9 mouse cellular contexts compared by ENCODE assay signal in genomic region chr4:155126602-155127372, GRCm38 (mm10). TPM values are rescaled to one million over a fixed set of nuclear protein-coding genes. Genes with fewer than 3 reads are reported as not detected.
DNase-seq lines count a peak whose midpoint lies in the region; ATAC-seq lines count a peak whose summit lies in the region.
"Had no signal": no experiment of that assay in that cellular context is flagged by ENCODE, and none has a peak within 500 bp of the region (broad histone marks: within the 10 kb centered on the region; RNA-seq: fewer than 3 reads in every experiment).

No protein-coding gene starts in this region.

- H3K4me3 ChIP-seq in heart, embryonic 16.5 days (ENCODE audit: low read length), result no peak overlapping the region
- no peak overlapping the region for H3K4me3 ChIP-seq in kidney, embryonic 14.5 days (ENCODE audit: low read length)

- no peaks in the 10 kb centered on the region for H3K9me3 ChIP-seq in heart, embryonic 16.5 days (replicated peaks; ENCODE audit: control insufficient read depth, low read length)
- H3K9me3 ChIP-seq in kidney, embryonic 14.5 days (ENCODE audit: control insufficient read depth, low read length), result no peaks in the 10 kb centered on the region

- no peak overlapping the region for H3K4me2 ChIP-seq in heart, embryonic 16.5 days (ENCODE audit: low read depth, low read length)
- no peak overlapping the region for H3K4me2 ChIP-seq in kidney, embryonic 14.5 days (replicated peaks; ENCODE audit: low read depth, low read length)

- H3K27ac ChIP-seq in heart, embryonic 16.5 days (ENCODE audit: low read length), result peak overlapping the region; percentile 23; the same call in 1 of the 2 replicates
- H3K27ac ChIP-seq in kidney, embryonic 14.5 days (ENCODE audit: low read depth, low read length), result no peak overlapping the region
- H3K27ac ChIP-seq: kidney, postnatal 0 days had no signal

- 67% methylated on average over 7 of the region's 7 CpGs for WGBS in heart, embryonic 16.5 days
- 65% methylated on average over 7 of the region's 7 CpGs for WGBS in kidney, embryonic 14.5 days

- DNase-seq in heart, adult 8-10 months (ENCODE audit: low spot score), result no peak
- DNase-seq in CD4-positive, CD25-positive, alpha-beta regulatory T cell, adult 2 months (ENCODE audit: low read depth, low spot score), result peak; percentile 69
- peak; percentile 56 for DNase-seq in c-Kit-positive CD71-negative TER-119-negative erythroid progenitor cells, embryonic 14.5 days (ENCODE audit: low read depth)
- DNase-seq in naive thymus-derived CD4-positive, alpha-beta T cell, adult 2 months (ENCODE audit: low read depth), result peak; percentile 79
- no peak for DNase-seq in adrenal gland, adult 2 months
- DNase-seq in spleen, postnatal 14 days (ENCODE audit: low spot score in 2 of 2), result no peak

- no peaks in the 10 kb centered on the region for H3K27me3 ChIP-seq in heart, embryonic 16.5 days (ENCODE audit: control insufficient read depth, insufficient read depth, low read length)
- H3K27me3 ChIP-seq in kidney, embryonic 14.5 days (ENCODE audit: control insufficient read depth, insufficient read depth, low read length), result no peaks in the 10 kb centered on the region

- H3K36me3 ChIP-seq in heart, embryonic 16.5 days (ENCODE audit: control insufficient read depth, insufficient read depth), result no peaks in the 10 kb centered on the region
- H3K36me3 ChIP-seq in kidney, embryonic 14.5 days (ENCODE audit: control insufficient read depth, insufficient read depth, low read length), result no peaks in the 10 kb centered on the region

- no peak for ATAC-seq in heart, embryonic 16.5 days (replicated peaks; ENCODE audit: extremely low read depth, insufficient read depth, low FRiP score)
- ATAC-seq in kidney, embryonic 14.5 days (ENCODE audit: low FRiP score, low TSS enrichment), result no peak

- peaks cover 65% of the 10 kb centered on the region for H3K4me1 ChIP-seq in heart, embryonic 16.5 days (ENCODE audit: control insufficient read depth, insufficient read depth, low read length)
- H3K4me1 ChIP-seq in kidney, embryonic 14.5 days (ENCODE audit: control insufficient read depth, insufficient read depth, low read length), result peaks cover 16% of the 10 kb centered on the region

- no peak overlapping the region for H3K9ac ChIP-seq in heart, embryonic 16.5 days (ENCODE audit: low read length)
- no peak overlapping the region for H3K9ac ChIP-seq in kidney, embryonic 14.5 days (ENCODE audit: low read depth, low read length)

RNA-seq across cellular contexts. Expression of gene Morn1, which starts 40.4 kb away (rescaled TPM):
- polyA plus RNA-seq in heart, embryonic 16.5 days (2015; fragmentation: Nextera tagmentation; extraction: Ambion mirVana), result 1.8 and 3.0 TPM in 2 replicates
- 1 to 10 TPM in 3 of 4 experiments, under 1 TPM in 1; 0.60 to 4.4 (median 1.8) TPM for total RNA-seq in heart, adult 8-10 months (2022)
- total RNA-seq in adrenal gland, adult 2 months (2021), result 1 to 10 TPM; 5.5 to 5.9 TPM
- polyA plus RNA-seq in adrenal gland, adult 2 months (2012; rRNA removed), result 14.2 and 18.8 TPM in 2 replicates
- 5.8 and 6.9 TPM in 2 replicates for polyA plus RNA-seq in kidney, embryonic 14.5 days (2014; fragmentation: Nextera tagmentation; extraction: Ambion mirVana)

RNA-seq across cellular contexts. Expression of gene Rer1, which starts 40.6 kb away (rescaled TPM):
- 116 and 138 TPM in 2 replicates for polyA plus RNA-seq in heart, embryonic 16.5 days (2015; fragmentation: Nextera tagmentation; extraction: Ambion mirVana)
- 10 to 100 TPM; 64.2 to 73.4 (median 68.4) TPM for total RNA-seq in heart, adult 8-10 months (2022)
- total RNA-seq in adrenal gland, adult 2 months (2021), result 100 to 1,000 TPM; 114 to 115 TPM
- 49.1 and 58.4 TPM in 2 replicates for polyA plus RNA-seq in adrenal gland, adult 2 months (2012; rRNA removed)
- polyA plus RNA-seq in kidney, embryonic 14.5 days (2014; fragmentation: Nextera tagmentation; extraction: Ambion mirVana), result 167 and 180 TPM in 2 replicates

RNA-seq across cellular contexts. Expression of gene Pex10, which starts 60.0 kb away (rescaled TPM):
- 17.3 and 18.0 TPM in 2 replicates for polyA plus RNA-seq in heart, embryonic 16.5 days (2015; fragmentation: Nextera tagmentation; extraction: Ambion mirVana)
- total RNA-seq in heart, adult 8-10 months (2022), result 10 to 100 TPM; 18.5 to 26.0 (median 22.6) TPM
- total RNA-seq in adrenal gland, adult 2 months (2021), result 10 to 100 TPM; 17.9 to 23.9 TPM
- polyA plus RNA-seq in adrenal gland, adult 2 months (2012; rRNA removed), result 37.4 and 46.2 TPM in 2 replicates
- 7.1 and 13.7 TPM in 2 replicates for polyA plus RNA-seq in kidney, embryonic 14.5 days (2014; fragmentation: Nextera tagmentation; extraction: Ambion mirVana)

Comparison
In these comparisons a context has a peak if more than half of its experiments do, and no peak if none do; other contexts are left out.
1. DNase-seq: peak in CD4-positive, CD25-positive, alpha-beta regulatory T cell, adult 2 months (single experiment), c-Kit-positive CD71-negative TER-119-negative erythroid progenitor cells, embryonic 14.5 days (single experiment) and naive thymus-derived CD4-positive, alpha-beta T cell, adult 2 months (single experiment); none in heart, adult 8-10 months (single experiment), adrenal gland, adult 2 months (single experiment) and spleen, postnatal 14 days (0 of 2).